1 mouse cellular context compared by ENCODE assay signal in the genomic region with DNA sequence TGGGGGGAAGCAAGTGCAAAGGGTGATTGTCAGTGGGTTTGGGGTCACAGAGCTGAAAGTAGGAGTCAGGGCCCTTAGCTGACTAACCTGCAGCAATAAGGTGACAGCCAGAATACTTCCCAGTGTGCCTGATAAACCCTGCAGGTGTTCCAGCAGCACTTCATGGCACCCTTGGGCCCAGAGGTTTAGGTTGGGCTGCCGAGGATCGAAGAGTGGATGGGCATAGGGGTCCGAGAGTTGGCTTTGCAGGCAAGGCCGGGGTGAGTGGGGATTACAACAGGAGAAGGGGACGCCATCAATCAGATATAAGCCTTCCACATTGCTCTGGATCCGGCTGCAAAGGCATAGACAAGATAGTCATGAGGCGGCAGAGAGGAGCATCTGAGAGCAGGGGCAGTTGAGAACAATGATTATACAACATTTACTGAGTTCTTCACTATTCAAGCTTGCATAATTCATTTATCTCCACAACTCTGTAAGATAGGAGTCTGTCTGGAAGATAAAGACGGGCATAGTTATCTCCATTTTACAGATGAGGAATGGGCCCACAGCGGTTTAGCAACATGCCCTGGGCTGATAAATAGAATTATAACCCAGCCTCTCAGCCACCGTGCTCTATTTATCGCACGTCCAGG.
A peak's percentile ranks its signal among the peaks of the same experiment; 100 is the strongest.
TF ChIP-seq lines count a peak whose summit lies in the region.

No protein-coding gene starts in this region.

TF ChIP-seq in MEL, 35 proteins besides CTCF, POLR2A, EP300 and RAD21:
- TF ChIP-seq MYC (IDR thresholded peaks at IDR 0.05; ENCODE audit: low read depth, low read length) (peak; percentile 63; the same call in 1 of the 2 replicates), ELF1 (IDR thresholded peaks at IDR 0.05; ENCODE audit: low read depth, low read length) (peak; percentile 63; the same call in 1 of the 2 replicates), TCF12 (IDR thresholded peaks at IDR 0.05; ENCODE audit: low read depth, low read length) (peak; percentile 100), SIN3A (IDR thresholded peaks at IDR 0.05; ENCODE audit: low read length) (peak; percentile 94), MYB (IDR thresholded peaks at IDR 0.05; ENCODE audit: low read depth, low read length) (peak; percentile 76), GABPA (IDR thresholded peaks at IDR 0.05; ENCODE audit: low read depth, low read length) (no peak), POLR2AphosphoS5 (IDR thresholded peaks at IDR 0.05; ENCODE audit: borderline replicate concordance, low read depth, low read length) (no peak), CHD1 (IDR thresholded peaks at IDR 0.05; ENCODE audit: low read depth, low read length) (no peak), NRF1 (IDR thresholded peaks at IDR 0.05; ENCODE audit: insufficient read depth, low read depth, low read length, poor library complexity, severe bottlenecking) (no peak), ZKSCAN1 (IDR thresholded peaks at IDR 0.05; ENCODE audit: low read depth, low read length) (no peak), ETS1 (IDR thresholded peaks at IDR 0.05; ENCODE audit: low read depth, low read length) (peak; percentile 99), NELFE (IDR thresholded peaks at IDR 0.05; ENCODE audit: low read depth, low read length) (no peak), ZNF384 (IDR thresholded peaks at IDR 0.05; ENCODE audit: low read depth, low read length) (peak; percentile 34; the same call in 1 of the 2 replicates), KAT2A (conservative IDR thresholded peaks at IDR 0.05; ENCODE audit: low read depth, low read length) (peak; percentile 58), SMC3 (IDR thresholded peaks at IDR 0.05; ENCODE audit: low read depth, low read length) (no peak), MAFK (IDR thresholded peaks at IDR 0.05; ENCODE audit: borderline replicate concordance, low read depth, low read length) (peak; percentile 88), ZMIZ1 (IDR thresholded peaks at IDR 0.05; ENCODE audit: low read depth, low read length) (peak; percentile 62; the same call in 1 of the 2 replicates), MAZ (IDR thresholded peaks at IDR 0.05; ENCODE audit: low read depth, low read length) (peak; percentile 88), UBTF (IDR thresholded peaks at IDR 0.05; ENCODE audit: borderline replicate concordance, insufficient read depth, low read depth, low read length) (no peak), MXI1 (IDR thresholded peaks at IDR 0.05; ENCODE audit: low read depth, low read length) (peak; percentile 84), TAL1 (IDR thresholded peaks at IDR 0.05; ENCODE audit: low read length) (peak; percentile 77), CHD2 (IDR thresholded peaks at IDR 0.05; ENCODE audit: low read length) (peak; percentile 21; the same call in 1 of the 2 replicates), POLR2AphosphoS2 (IDR thresholded peaks at IDR 0.05; ENCODE audit: low read length) (peak; percentile 83), JUND (IDR thresholded peaks at IDR 0.05; ENCODE audit: low read depth, low read length) (no peak), E2F4 (IDR thresholded peaks at IDR 0.05; ENCODE audit: borderline replicate concordance, low read depth, low read length) (no peak), RCOR1 (IDR thresholded peaks at IDR 0.05; ENCODE audit: low read depth, low read length) (peak; percentile 98), GATA1 (IDR thresholded peaks at IDR 0.05; ENCODE audit: low read depth, low read length) (peak; percentile 99), BHLHE40 (IDR thresholded peaks at IDR 0.05; ENCODE audit: borderline replicate concordance, low read depth, low read length) (peak; percentile 80), MEF2A (IDR thresholded peaks at IDR 0.05; ENCODE audit: extremely low read depth, insufficient replicate concordance, low read depth, low read length, poor library complexity, severe bottlenecking) (0 out of 2 replicates have a peak, but pooled peaks have one; percentile 71), HCFC1 (IDR thresholded peaks at IDR 0.05; ENCODE audit: low read depth, low read length) (peak; percentile 65), USF1 (IDR thresholded peaks at IDR 0.05; ENCODE audit: low read depth, low read length) (0 out of 2 replicates have a peak, but pooled peaks have one; percentile 25), USF2 (IDR thresholded peaks at IDR 0.05; ENCODE audit: borderline replicate concordance in 1 of 2, insufficient read depth in 1 of 2, low read depth in 1 of 2, low read length in 2 of 2) (no peak), MAX (IDR thresholded peaks at IDR 0.05; ENCODE audit: low read length) (peak; percentile 55; the same call in 1 of the 2 replicates), TBP (IDR thresholded peaks at IDR 0.05; ENCODE audit: low read depth, low read length) (no peak), ZC3H11A (IDR thresholded peaks at IDR 0.05; ENCODE audit: low read depth, low read length) (peak; percentile 17; the same call in 1 of the 2 replicates)
TF ChIP-seq in MEL: peak in this region for 23.
